Comparison of ENCODE assay signal across 16 mouse cellular contexts in genomic region chr1:28332031-28332430, GRCm38 (mm10).
DNase-seq lines count a peak whose midpoint lies in the region; ATAC-seq and TF ChIP-seq lines count a peak whose summit lies in the region.
"Had no signal": no experiment of that assay in that cellular context is flagged by ENCODE, and none has a peak within 500 bp of the region (broad histone marks: within the 10 kb centered on the region; RNA-seq: fewer than 3 reads in every experiment).

No protein-coding gene starts in this region.

- no peak for TF ChIP-seq POLR2A in brain, embryonic 14.5 days (IDR thresholded peaks at IDR 0.05; ENCODE audit: borderline replicate concordance, extremely low read depth, insufficient read depth, insufficient read length, poor library complexity, severe bottlenecking)

- no peak overlapping the region for H3K4me3 ChIP-seq in left cerebral cortex, adult 2 months
- H3K4me3 ChIP-seq in hindbrain, embryonic 15.5 days = no peak overlapping the region
- H3K4me3 ChIP-seq: embryonic facial prominence, embryonic 15.5 days; forebrain, embryonic 13.5 days; limb, embryonic 13.5 days; liver, embryonic 15.5 days; midbrain, embryonic 10.5 days had no signal

- no peaks in the 10 kb centered on the region for H3K4me1 ChIP-seq in hindbrain, embryonic 15.5 days (replicated peaks)
- H3K4me1 ChIP-seq: embryonic facial prominence, embryonic 15.5 days; forebrain, embryonic 13.5 days; limb, embryonic 13.5 days; liver, embryonic 15.5 days; midbrain, embryonic 10.5 days had no signal

- H3K9ac ChIP-seq in hindbrain, embryonic 15.5 days = no peak overlapping the region
- H3K9ac ChIP-seq: embryonic facial prominence, embryonic 15.5 days; forebrain, embryonic 13.5 days; limb, embryonic 13.5 days; liver, embryonic 15.5 days had no signal

- H3K36me3 ChIP-seq in hindbrain, embryonic 15.5 days = no peaks in the 10 kb centered on the region
- H3K36me3 ChIP-seq: embryonic facial prominence, embryonic 15.5 days; limb, embryonic 13.5 days; liver, embryonic 15.5 days; midbrain, embryonic 10.5 days had no signal

- no peaks in the 10 kb centered on the region for H3K27me3 ChIP-seq in hindbrain, embryonic 15.5 days
- H3K27me3 ChIP-seq: embryonic facial prominence, embryonic 15.5 days; forebrain, embryonic 13.5 days; limb, embryonic 13.5 days; liver, embryonic 15.5 days had no signal

- no peak for TF ChIP-seq CTCF in left cerebral cortex, adult 2 months (IDR thresholded peaks at IDR 0.05)
- TF ChIP-seq CTCF in brain, embryonic 14.5 days (IDR thresholded peaks at IDR 0.05; ENCODE audit: borderline replicate concordance, extremely low read depth, insufficient read depth, insufficient read length) = no peak

- intact Hi-C loops in left cerebral cortex, postnatal 4 days (cut with DNase I) = no loop called here
- intact Hi-C loops in left cerebral cortex, adult 2 months (cut with DNase I) = no loop called here

- H3K9me3 ChIP-seq in hindbrain, embryonic 15.5 days = no peaks in the 10 kb centered on the region
- H3K9me3 ChIP-seq: embryonic facial prominence, embryonic 15.5 days; forebrain, embryonic 13.5 days; limb, embryonic 13.5 days; liver, embryonic 15.5 days; midbrain, embryonic 10.5 days had no signal

- no peak overlapping the region for H3K27ac ChIP-seq in left cerebral cortex, adult 2 months
- H3K27ac ChIP-seq in hindbrain, embryonic 15.5 days (replicated peaks) = no peak overlapping the region
- H3K27ac ChIP-seq: embryonic facial prominence, embryonic 15.5 days; forebrain, embryonic 13.5 days; limb, embryonic 13.5 days; liver, embryonic 15.5 days; midbrain, embryonic 10.5 days had no signal

- no peak overlapping the region for H3K4me2 ChIP-seq in hindbrain, embryonic 15.5 days
- H3K4me2 ChIP-seq: embryonic facial prominence, embryonic 15.5 days; forebrain, embryonic 13.5 days; limb, embryonic 13.5 days; liver, embryonic 15.5 days had no signal

- ATAC-seq in hindbrain, embryonic 15.5 days (ENCODE audit: low FRiP score, low read depth) = 0 out of 2 replicates have a peak, but pooled peaks have one; percentile 38
- ATAC-seq: forebrain, embryonic 13.5 days had no signal

- DNase-seq in left cerebral cortex, postnatal 4 days = peak; percentile 41
- DNase-seq in left cerebral cortex, adult 2 months (ENCODE audit: extremely low spot score in 1 of 2, low spot score in 2 of 2) = no peak
- DNase-seq in brain, embryonic 14.5 days (ENCODE audit: low read depth) = peak; percentile 43
- DNase-seq in cerebellum, adult 8-10 months = peak; percentile 61
- DNase-seq in thymus, postnatal 4 days = no peak
- DNase-seq in frontal cortex, postnatal 10 days (ENCODE audit: low spot score in 2 of 2) = no peak
- DNase-seq: adrenal gland, postnatal 14 days; kidney, adult 9 months; lung, postnatal 14 days; right cerebral cortex, postnatal 4 days had no signal

Comparison
In these comparisons a context has a peak if more than half of its experiments do, and no peak if none do; other contexts are left out.
1. DNase-seq: peak in left cerebral cortex, postnatal 4 days (single experiment), brain, embryonic 14.5 days (single experiment) and cerebellum, adult 8-10 months (single experiment); none in left cerebral cortex, adult 2 months (0 of 2), thymus, postnatal 4 days (single experiment) and frontal cortex, postnatal 10 days (0 of 2).